Mouse (Mus musculus) MEL-GATA-1-ER (cell line): Measurements from ENCODE around the gene Rps26.
A peak's percentile ranks its signal among the peaks of the same experiment; 100 is the strongest.

Source experiments
- DNase-seq: peaks from one replicate; pipeline ENCODE4 v3.0.0-alpha.2; 2012; ENCODE audit warnings: low read depth; ENCODE audit errors: extremely low read depth

The Rps26 gene

DNA sequence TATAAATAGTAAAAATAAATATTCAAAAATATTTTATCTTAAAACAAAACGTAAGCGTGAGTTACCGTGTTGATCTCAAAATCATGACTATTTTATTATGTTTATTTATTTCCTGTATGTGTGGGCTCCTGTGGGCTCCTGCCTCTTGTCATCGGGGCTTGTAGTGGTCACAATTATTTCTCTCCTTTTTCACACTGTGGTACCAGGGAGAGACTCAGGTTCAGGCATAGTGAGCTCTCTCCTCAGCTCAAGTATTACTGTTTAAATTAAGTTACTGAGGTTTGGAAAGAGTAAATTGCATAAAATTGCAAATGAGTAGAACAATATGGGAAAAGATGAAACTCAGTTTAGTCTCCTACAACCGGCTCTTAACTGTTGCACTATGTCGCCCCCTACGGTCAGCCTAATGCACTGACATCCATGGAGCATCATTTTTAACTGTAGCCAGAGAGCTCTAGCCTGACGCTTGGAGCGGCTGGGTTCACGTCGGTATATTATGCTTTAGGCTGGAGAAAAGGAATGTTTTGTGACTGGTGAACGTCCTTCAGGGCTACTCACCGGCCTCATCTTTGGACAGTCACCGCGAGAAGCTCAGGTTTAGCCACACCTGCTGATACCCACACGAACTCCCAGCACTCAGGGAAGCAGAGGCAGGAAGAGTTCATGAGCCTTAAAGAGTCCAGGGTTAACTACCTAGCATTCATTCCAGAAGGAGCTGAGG is 14.0 kb downstream of the Rps26 start:
- DNase-seq, result peak; percentile 75

DNA sequence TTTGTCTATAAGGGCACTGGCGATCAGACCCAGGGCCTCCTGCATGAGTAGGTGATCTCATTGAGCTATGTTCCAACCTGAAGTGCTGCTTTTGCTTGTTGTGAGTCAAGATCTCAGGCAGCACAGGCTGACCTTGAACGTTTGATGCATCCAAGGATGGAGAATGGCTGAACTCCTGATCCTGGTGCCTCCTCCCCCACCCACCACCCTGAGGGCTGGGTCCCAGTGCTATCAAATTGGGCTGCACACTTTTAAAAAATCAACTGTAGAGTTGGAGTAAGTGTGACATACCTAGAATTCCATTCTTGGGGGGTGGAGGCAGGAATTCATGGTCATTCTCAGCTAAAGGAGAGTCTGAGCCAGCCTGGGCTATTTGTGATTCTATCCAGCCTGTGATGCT is 20.1 kb downstream of the Rps26 start:
- no peak for DNase-seq

DNA sequence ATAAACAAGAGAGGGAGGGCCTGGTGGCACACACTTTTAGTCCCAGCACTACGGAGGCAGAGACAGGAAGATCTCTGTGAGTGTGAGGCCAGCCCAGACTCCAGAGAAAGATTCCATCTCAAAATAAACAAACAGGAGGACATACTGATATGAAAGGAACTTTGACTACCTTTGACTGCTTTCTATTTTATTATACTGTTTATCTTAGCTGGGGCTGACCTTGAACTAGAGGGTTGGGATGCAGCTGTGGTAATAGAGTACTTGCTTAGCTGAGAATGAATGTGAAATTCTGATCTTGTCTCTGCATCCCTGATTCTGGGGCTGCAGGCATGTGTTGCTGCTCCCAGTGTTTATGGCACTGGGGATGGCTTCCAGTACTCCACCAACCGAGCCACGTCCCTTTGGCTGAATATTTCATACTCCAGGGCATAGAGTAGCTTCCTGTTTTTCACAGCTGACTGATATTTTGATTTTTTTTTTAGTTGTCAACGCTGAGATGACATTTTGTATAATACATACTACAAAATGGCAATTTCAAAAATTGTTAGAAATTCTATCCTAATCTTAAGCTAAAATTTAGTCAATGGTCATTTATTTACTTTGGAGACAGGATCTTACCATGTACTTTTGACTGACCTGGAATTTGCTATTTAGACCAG is 23.9 kb downstream of the Rps26 start:
- no peak for DNase-seq

DNA sequence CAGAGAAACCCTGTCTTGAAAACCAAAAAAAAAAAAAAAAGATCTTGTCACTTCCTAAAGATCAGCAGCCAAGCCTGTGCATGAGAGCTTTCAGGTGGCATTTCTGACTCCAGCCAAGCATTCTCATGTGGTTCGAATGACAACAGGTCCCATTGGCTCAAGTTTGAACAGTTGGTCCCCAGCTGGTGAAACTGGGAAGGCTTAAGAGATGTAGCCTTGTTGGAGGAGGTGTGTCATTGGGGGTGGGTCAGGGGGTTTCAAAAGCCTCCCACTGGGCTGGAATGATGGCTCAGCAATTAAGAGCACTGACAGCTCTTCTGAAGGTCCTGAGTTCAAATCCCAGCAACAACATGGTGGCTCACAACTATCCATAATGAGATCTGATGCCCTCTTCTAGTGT is 25.0 kb downstream of the Rps26 start:
- no peak for DNase-seq

DNA sequence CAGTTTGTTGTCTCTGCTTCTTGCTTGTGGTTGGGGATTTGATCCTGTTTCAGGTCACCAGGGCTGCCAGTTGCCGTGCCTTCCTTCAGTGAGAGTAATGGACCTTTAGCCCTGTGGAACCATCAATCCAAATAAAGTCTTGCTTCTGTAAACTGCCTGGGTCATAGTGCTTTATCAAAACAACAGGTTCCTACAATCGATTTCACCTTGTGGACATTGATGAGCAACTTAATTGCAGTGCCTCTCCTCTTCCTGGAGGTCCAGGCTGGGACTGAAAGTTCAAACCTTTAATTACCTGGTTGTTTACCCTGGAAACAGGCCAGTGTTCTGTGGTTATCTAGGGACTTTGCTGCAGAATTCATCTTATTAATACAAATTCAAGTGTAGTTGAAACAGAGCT is 28.1 kb downstream of the Rps26 start:
- no peak for DNase-seq

DNA sequence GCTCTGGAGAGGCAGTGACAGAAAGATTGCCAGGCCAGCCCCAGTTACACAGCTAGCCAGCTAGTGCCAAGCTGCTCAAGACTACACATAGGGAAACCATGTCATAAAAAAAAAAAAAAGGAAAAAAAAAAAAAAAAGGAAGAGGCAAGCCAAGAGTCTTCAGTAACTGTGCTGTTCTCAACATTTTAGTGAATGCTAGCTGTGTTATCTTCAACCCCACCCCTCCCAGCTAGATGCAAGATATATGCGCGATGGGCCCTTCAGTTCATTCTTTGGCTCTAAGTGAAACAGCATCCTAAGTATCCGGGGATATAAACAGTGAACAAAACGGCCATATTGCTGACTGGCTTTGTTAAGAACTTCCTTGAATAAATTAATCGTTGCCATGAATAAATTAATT is 33.8 kb downstream of the Rps26 start:
- DNase-seq, result no peak

DNA sequence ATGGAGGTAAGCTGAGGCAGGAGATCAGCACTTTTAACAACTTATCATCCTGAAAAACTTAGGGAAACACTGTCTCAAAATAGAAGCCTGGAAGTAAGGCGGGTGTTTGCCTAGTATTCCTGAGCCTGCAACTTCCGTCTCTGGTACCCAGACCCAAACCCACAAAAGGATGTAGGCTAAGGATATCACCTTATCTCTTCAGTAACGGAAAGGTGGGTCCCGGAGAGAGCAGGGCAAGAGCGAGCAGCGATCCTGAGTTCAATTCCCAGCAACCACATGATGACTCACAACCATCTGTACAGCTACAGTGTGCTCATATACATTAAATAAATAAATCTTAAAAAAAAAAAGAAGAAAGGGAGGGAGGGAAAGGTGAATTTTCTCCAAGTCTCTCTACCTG is 35.1 kb downstream of the Rps26 start:
- no peak for DNase-seq

DNA sequence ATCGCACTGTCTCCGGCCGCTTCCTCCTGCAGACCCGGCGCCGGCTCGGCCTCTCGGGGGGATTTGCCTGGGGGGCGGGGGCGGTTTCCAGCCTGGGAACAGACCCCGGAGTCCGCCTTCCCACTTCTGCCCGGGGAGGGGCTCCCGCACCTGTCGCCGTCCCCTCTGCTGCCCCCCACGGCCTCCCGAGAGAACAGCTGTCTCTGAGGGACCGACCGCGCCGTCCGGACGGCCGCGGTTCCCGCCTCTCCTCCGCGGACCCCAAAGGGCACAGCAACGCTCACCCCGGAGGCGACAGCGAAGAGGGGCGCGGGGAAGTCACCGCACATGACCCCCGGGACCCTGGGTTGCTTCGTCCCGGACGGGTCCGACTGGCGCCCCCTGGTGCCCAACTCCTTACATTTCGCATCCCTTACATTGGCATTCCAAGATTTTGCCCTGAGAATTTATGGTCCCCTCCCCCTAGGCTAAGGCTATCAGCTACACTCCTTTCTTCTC is 36.3 kb downstream of the Rps26 start:
- DNase-seq, result no peak

DNA sequence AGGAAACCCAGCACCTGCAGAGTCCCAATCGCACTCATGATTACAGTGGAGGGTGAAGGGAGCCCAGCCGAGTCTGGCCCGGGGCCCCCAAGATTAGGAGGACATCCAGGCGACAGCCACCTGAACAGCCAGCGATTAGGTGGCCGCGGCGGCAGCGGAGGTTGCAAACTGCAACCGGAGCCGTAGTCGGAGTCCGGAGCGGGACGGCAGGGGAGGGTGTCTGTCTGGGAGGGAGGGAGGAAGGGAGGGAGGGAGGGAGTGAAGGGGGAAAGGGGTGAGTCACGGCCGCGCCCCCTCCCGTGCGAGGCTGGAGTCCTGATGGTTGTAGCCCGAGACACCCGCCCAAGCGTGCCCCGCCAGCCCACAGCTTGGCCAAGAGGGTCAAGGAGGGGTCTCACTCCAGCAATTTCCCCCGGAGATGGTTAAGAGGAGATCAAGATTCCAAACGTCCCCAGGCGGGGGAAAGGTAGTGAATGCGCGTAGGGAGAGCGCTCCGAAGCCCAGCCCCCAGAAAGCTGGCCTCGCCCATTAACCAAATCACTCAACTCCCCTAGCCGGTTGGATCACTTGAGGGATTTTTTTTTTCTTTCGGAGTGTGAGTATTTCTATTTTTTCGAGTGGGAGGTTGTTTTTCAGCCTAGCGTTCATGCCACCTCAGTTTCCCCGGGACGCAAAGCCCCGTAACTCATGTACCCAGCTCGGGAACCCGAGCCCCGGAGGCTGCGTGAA is 36.9 kb downstream of the Rps26 start, which contains the start of gene Erbb3:
TSS of gene Erbb3 (minus strand) at position 189 of the 729 bp plus-strand sequence.
- DNase-seq, result no peak

DNA sequence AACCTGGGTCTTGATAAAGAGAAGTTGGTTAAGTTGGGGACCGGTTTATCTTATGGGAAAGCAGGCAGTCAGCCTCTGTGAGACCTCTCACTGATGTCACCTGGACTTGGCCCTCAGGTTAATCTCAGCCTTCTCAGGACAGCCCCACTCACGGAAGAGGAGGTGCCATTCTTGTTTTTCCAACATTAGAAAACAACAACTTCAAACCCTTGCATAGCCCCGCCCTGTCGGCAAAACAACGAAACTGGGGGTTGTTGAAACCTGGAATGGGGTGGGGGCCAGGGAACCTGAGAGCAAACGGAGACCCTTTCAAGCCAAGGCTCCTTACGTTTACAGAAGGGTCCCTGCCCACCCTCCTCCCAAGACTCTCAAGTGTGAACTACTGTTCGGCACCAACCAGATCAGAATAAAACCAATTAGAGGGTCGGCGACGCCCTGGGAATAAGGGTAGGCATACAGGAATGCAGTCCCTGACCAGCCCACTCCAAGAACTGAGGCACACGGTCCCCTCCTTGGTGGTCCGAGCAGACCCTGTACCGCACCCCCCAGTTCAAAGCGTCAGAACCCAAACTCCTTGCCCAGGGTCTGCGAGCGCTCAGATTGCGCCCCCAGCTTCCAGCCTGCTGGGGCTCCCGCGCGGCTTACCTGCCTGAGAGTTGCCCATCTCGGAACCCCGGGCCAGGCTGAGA is 37.6 kb downstream of the Rps26 start:
- DNase-seq, result no peak

DNA sequence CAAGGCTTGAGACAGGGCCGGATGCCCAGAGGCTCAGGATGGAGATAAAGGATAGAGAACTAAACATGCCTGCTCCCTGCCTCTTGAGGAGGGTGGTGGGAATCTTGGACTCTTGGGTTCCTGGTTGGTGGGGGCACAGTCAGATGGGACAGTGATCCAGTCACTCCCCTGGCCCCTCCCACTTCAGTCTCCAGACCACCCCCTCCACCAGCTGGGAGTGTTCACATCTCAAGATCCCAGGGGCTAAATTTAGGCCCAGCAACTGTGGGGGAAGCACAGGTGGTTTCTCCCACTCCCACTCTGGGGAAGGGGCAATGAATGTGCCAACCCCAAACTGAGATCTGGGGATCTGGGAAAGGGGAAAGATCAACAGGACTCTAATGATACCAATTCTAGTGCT is 38.4 kb downstream of the Rps26 start:
- DNase-seq, result no peak

DNA sequence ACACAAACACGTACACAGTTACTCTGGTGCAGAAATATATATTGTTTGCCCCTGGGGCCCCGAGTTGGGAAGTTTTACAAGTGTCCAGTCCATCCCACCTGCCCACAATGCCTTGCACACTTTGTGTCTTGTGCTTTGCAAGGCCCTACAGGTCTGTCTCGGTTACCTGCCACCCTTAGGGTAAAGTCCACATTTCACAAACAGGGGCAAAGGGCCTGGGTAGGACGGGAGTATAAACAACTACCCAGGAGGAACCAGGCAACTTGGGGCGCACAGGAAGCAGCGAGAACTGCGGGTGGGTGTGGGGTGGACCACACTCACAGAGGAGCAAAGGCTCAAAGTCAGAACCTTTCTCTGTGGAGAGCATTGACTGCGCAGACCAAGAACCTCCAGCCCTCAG is 38.9 kb downstream of the Rps26 start:
- no peak for DNase-seq

DNA sequence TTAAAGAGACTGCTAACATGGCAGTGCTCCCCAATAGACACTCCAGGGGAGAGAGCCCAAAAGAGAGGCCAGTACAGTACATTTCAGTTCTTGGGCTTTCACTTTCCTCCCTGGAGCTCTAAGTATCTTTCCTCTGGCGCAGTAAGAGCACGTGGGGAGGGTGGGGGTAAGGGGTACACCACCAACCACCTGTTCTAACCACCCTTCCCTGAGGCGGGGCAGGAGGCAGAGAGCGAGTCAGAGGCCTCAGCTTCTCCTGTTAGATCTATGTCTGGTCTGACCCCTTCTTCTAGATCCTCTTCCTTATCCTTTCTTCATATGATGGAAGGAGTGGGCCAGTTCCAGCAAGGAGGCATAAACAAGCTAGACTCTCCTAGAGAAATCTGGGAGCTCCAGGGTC is 39.4 kb downstream of the Rps26 start:
- no peak for DNase-seq

DNA sequence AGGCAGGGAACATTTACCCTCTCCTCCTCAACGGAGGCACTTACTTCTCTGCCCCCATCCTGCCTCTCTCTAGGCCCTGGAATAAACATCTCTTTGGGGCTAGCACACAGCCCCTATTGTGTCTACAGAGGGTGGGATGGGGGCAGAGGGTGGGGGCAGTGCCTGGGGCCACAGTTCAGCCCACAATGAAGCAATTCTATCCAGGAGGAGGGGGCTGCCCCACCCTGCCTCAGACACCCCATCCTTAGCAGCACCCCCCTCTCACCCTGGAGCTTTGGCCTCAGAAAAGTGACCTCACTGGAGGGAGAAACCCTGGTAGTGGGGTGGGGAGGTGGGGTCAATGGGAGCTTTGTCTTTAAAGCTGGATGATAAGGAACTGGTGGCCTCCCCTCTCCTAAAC is 40.0 kb downstream of the Rps26 start:
- no peak for DNase-seq

DNA sequence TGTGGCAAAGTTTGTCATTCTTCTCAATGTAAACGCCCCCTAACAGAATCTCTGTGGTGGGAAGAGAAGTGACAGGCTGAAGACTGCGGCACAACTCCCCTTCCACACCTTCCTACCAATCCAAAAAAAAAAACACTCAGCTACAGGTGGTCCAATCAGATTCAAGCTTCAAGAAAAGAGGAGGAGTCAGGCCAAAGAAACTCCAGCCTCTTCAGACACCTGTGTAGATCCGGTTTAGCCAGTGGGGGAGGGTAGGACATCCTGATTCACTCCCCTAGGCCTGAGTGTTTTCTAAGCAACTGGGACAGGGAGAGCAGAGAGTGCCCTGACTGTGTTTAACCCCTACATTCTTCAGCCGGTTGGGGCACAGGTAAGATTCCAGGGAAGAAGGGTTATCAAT is 42.2 kb downstream of the Rps26 start:
- no peak for DNase-seq

DNA sequence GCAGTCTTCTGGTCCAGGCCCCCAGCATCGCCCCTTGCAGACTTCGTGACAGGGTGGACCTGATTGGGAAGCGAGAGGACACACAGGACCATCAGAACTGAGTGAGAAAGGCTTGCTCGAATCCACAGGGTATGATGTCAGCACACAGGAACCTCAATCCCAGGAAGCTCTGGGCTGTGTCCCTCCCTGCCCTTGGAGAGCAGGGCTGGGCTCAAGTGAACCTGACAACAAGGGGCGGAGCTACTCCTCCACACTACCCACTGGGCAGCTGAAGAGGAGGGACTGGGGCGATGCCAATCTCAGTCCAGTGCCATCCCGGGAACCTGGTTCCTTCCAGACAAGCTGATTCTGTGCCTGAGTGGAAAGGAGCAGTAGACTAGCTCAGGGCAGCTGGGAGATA is 42.9 kb downstream of the Rps26 start:
- DNase-seq, result no peak

DNA sequence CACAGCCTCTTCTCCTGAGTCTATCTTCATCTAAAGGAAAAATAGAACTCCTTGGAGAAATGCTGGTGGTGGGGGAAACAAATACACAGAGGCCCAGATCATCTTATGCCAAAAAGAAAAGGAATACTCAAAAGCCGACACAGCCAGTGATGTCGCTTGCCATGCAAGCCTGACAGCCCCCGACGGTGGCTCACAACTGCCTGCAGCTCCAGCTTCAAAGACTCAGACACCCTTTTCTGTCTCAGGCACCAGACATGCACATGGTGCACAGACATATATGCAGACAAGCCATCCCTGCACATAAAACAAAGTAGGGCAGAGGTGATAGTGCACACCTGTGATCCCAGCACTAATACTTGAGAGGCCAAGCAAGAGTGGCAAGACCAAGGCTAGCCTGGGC is 46.8 kb downstream of the Rps26 start:
- no peak for DNase-seq

DNA sequence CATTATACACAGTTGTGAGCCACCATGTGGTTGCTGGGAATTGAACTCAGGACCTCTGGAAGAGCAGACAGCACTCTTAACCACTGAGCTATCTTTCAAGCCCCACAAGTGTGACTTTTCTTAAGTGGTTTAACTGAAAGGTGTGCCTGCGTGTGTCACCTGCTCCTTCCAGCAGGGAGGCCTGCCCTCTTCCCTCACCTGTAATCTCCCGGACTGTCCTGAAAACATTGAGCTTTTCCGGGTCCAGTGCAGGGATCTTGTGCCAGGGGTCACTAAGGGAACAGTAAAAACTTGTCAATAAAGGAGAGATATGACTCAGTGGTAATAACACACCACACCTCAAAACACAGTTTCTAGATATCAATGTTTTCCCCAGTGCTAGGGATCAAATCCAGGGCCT is 47.2 kb downstream of the Rps26 start:
- DNase-seq, result no peak

DNA sequence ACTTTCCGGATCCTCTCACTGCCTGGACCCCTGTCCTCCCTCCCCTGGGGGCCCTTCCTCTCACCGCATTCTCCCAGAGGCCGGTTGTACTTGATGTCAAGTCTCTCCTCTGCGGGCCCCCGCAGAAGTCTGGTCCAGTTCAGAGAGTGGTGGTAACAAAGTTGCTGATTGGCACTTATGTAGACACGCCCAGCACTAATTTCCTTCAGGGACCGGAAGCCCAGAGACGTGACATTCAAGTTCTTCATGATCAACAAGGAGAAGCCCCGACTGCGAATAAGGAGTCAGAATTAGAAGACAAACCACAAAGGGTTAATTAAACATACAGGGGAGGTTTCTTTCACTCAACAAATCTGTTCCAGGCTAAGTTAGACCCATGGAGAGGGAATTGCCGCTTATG is 48.2 kb downstream of the Rps26 start:
- no peak for DNase-seq

DNA sequence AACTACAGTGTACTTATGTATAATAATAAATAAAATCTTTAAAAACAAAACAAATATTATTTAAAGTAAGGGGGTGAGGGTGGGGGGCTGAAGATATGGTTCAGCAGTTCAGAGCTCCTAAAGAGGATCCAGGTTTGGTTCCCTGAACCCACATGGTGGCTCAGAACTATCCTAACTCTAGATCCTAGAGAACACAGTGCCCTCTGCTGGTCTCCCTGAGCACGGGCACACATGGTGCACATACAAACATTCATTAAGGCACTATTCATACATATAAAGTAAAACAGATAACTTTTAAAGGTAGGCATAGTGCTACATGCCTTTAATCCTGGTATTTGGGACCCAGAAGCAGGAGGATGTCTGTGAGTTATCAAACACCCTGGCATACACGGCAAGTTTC is 51.5 kb downstream of the Rps26 start:
- DNase-seq, result no peak
